Mouse (Mus musculus) granulocyte monocyte progenitor cell, adult 5-6 weeks (primary cell): Measurements from ENCODE around the gene Galnt7. TPM values are rescaled to one million over a fixed set of nuclear protein-coding genes. Genes with fewer than 3 reads are reported as not detected.
"Not testable (repeated sequence)": the region's sequence is repeated elsewhere in the genome, so short reads cannot be mapped to it uniquely, and the experiment has no call there.

Source experiments
- ATAC-seq: replicated peaks from 2 replicates; pipeline ENCODE4 v1.8.0; 2016; ENCODE audit warnings: mild to moderate bottlenecking, moderate TSS enrichment, inconsistent platforms; ENCODE audit not compliant: poor library complexity, severe bottlenecking
- total RNA-seq, 2 experiments: library from RNA; stranded (forward) in 1 of 2; stranded (reverse) in 1 of 2; fragments of 200-712, 200-1000 nt in 1 of 2; fragments of >200 nt in 1 of 2; fragmentation: Nextera tagmentation in 1 of 2; gene quantifications; 2 replicates each; pipeline ENCODE4 v1.2.3; 2014 to 2017

The Galnt7 gene
- total RNA-seq, 2 experiments from 2014 or later, result 16.8 to 26.6 TPM

DNA sequence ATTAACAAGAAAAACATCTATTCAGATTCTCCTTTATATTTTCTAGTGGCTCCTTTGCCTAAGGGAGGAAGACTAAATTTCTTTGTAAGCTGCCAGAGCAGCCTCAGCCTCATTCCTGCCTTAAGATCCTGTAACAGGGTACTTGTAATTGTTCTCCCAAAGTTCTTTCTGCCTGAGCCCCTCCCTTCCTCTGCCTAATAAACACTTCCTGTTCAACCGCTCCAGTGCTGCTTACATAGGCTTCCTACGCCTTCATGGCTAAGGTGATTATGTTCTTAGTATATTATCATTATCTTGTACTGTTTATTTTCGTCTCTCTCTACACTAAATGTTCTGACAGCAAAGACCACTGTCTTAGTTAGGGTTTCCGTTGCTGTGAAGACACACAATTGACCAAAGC lies 144.2 kb downstream of the Galnt7 start:
- ATAC-seq, result no peak

DNA sequence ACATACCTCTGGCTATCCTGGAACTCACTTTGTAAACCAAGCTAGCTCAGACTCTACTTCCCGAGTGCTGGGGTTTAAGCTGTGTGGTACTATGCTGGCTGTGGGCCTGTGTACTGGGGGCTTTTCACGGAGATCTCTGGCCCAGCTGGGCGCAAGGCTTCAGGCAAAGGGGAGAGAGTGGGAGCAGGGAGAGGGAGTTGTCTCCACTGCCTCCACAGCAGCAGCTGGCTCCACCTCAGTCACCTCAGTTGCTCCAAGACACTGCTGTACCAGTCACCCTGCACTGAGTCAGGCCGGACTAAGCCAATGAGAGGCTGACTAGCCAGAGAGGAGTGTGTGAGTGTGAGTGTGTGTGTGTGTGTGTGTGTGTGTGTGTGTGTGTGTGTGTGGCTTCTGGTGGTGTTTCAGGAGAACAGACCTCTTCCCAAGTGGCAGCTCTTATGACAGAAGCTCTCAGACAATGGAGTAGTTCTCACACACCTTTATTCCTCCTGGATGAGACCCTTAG lies 145.2 kb downstream of the Galnt7 start:
- no peak for ATAC-seq

DNA sequence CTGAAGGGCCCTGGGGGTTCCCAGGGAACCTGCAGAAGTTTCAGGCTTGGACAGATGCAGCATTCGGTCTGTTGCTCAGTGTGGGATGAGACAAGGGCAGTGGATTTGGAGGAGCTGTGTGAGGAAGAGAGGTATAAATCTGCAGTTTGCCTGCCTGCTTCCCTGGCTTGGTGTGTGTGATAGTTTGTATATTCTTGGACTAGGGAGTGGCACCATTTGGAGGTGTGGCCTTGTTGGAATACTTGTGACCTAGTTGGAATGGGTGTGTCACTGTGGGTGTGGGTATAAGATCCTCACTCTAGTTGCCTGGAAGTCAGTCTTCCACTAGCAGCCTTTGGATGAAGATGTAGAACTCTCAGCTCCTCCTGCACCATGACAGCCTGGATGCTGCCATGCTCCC lies 147.3 kb downstream of the Galnt7 start:
- not testable (repeated sequence) for ATAC-seq

DNA sequence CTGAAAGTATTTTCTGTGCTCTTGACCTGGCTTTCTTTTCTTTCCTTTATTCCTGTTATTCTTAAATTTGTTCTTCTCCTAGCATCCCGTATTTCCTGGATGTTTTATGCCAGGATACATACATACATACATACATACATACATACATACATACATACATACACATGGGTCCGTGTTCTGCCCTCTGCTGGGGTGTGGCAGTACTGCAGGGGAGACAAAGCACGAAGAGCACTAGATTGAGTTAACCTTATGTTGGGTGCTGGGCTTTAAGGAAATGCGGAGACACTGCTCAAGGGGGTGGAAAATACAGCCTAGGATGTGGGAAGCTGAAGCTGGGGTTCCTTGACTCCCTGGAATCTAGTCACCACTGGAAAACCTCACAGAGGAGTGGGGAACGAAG lies 149.2 kb downstream of the Galnt7 start:
- peak; percentile 90 for ATAC-seq

DNA sequence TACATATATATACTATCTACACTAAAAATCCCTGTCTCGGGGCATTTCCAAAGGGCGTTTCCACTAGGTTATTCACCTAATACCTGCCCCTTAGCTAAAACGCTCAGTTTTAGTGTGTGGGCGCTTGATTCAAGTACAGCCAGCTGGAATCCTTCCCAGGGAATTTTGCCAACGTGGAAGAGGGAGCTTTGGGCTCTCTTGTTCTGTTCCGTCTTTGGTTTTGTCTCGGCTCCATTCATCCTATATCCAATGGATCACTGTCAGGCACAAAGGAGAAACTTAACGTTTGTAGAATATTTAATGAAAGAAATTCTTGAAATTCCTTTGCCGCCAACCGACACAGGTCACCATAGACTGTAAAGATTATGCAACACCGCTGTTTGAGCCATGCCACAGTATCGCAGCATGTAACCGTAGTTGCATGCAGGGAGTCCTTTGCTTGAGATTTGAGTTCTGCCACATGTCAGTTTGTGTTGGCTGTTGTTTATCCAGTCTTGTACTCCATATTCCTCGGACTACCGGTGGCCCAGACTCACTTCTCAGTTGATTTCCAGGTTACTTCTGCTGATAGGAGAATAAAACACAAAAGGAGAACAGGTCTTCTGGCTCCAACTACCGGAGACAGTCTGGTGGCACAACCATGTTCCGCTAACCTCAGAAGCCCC lies 153.9 kb downstream of the Galnt7 start:
- 0 out of 2 replicates have a peak, but pooled peaks have one; percentile 35 for ATAC-seq

DNA sequence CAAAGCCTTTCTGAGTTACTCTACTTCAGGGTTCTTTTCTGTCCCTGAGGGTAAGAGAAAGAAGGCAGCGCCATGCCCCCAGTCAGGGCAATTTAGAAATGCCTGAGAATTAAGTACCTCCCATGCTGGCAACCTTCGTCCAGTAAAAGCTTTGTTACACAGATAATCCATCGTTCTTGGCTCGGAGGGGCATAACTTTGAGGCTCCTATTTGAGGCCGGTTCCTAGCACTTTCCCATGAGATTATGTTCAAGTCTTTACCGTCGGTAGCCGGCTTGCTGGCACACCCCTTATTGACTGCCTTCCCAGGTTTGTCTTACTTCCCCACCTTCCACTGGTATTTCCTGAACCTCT lies 154.4 kb downstream of the Galnt7 start:
- ATAC-seq, result no peak

DNA sequence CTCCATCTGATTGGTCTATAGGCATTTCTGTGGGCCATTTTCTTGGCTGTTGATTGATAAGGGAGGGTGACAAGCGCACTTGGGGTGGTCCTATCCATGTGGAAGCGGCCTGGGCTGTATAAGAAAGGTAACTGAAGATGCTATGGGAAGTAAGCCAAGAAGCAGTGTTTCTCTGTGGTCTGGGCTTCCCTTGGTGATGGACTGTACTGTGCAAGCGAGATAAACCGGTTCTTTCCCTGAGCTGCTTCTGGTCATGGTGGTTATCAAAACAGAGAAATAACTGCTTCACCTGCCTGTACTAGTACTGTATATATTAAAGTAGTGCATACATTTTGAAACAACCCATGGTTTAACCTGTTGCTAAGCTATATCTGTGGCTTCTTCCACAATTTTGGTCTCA lies 161.0 kb downstream of the Galnt7 start:
- ATAC-seq, result no peak

DNA sequence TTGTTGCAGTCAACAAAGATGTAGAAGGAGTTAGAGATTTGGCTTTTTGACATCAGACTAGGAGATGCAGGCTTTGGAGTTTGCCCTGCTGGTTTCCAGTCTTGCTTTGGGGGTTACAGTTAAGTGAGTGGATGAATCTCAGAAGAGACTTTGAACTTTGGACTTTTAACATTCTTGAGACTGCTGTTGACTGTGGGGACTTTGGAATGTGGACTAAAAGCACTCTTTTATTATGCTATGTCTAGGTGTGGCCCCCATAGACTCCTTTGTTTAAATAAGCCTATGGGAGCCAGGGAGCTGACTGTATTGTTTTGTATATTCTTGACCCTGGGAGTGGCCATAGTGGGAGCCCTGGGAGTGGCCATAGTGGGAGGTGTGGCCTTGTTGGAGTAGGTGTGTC lies 162.9 kb downstream of the Galnt7 start:
- ATAC-seq, result no peak

DNA sequence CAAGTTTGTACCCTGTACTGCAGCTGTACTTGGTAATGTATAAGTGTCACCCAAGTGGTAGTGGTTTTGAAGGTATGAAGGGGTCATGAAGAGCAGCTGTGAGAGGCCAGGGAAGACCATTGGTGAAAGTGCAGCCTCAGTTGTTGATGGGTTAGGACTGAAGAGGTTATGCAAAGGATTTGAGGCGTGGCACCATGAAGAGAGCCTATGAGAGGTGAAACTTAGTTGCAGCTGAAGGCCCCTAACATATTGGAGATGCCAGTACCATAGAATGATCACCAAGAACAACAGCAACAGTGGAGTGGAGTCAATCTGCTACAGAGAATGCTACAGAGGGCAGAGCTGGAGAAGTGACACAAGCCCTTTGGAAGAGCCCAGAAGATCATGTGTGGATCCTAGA lies 163.5 kb downstream of the Galnt7 start:
- ATAC-seq, result no peak

DNA sequence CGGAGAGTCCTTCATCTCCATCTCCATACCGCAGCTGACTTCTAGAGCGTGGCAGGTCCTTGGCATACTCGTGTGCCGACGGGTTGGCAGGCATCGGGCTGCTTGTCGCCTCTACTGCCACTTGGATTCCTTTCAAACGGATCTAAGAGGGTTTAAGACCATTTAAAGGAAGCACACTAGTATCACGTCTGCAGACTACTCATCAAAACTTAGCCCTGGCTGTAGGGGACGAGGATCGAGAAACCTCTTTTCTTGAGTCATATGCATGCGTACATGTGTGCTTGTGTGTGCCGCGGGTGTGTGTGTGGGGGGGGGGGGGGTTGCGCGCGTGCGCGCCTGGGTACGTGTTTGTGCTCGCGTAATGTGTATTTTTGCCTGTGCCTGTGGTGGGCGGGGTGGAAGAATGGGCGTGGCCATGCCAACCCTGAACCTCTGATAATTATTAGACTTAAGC lies 164.5 kb downstream of the Galnt7 start:
- ATAC-seq, result peak; percentile 53

DNA sequence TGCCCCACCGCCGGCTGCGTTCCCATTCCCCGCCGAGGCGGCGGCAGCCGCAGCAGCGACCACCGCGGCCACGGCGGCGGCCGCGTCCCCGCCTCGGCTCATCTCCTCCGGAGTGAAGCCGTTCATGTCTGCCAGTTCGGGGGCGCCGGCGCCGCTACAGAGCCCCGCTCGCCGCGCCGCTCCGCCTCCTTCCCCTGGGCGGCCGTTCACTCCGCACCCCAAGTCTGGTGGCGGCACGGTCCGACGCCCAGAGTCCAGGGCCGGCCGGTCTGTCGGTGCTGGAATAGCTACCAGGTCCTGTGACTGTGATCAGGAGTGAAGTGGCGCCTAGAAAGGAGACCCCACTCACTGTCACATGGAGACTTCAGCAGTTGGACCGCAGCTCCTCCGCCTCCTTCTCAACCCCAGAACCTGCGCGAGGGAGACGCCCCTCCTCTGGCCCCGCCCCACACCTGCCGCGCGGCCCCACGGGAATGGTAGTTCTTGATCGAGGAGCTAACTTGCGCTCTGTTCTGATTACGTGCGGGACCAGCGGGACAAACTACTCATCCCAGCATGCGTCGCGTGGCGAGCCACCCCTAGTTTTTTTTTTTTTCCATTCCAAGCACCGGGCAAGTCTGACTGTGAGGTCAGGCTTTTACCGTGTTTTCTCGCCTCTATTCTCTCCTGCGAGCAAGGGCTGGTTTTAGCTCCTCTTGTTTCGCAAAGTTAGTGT lies 165.2 kb downstream of the Galnt7 start, which contains the start of gene Sap30:
Gene Sap30 (minus strand): TSS at position 420 of the 715 bp plus-strand sequence.
- ATAC-seq, result peak; percentile 88

DNA sequence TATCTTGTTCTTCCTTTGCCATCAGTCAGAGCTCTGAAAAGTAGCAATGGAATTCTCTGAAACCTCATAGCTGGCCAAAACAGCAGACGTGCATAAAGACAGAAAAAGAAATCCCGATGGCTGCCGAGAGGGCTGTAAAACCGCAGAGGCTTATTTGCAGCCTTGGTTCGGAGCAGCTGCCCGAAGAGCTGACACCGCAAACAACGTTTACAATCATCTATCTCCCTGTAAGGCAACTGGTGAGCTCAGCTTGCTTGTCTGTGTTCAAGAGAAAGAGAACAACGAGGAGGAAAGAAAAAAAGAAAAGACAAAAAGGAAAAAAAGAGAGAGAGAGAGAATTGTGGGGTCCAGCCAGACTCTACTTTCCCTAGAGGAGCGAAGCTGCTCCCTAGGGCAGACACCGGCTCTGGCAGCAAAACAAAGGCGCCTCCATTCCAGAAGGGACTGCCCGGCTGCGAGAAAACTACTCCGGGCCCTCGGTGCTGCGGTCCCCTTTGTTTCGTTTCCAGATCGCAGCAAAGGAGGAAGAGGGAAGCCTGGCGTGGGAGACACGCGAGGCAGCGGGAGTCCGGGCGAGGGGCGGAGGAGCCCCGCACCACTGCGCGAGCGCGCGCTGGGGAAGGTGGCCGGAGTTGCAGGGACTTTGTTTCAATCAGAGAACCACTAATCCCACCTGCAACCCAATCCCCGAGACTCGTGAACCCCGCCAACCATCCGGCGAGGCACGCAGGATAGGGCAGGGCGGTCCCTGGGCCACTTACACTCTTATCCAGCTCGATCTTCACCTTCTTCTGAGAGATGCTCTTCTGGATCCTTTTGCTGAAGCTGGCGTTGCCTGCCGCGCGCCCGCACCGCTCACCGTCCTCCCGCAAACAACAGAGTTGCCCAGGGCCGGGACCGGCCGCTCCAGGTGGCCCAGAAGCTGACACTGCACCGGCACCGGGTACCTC lies 166.1 kb downstream of the Galnt7 start:
- ATAC-seq, result peak; percentile 44

DNA sequence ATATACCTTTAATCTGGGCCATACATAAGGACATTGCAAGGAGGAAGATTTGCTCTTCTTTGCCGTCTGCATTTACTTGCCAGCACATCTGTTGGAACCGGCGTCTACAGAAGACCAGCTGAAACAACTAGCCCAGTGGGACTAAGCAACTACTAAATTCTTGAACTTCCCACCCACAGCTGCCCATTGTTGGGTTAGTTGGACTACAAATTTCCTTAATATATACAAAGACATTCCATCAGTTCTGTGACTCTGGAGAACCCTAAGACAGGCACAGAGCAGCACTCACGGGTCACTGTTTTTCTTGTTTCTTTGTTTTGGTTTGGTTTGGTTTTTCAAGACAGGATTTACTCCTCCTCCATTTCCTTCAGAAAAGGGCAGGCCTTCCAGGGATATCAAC lies 172.2 kb downstream of the Galnt7 start:
- no peak for ATAC-seq

DNA sequence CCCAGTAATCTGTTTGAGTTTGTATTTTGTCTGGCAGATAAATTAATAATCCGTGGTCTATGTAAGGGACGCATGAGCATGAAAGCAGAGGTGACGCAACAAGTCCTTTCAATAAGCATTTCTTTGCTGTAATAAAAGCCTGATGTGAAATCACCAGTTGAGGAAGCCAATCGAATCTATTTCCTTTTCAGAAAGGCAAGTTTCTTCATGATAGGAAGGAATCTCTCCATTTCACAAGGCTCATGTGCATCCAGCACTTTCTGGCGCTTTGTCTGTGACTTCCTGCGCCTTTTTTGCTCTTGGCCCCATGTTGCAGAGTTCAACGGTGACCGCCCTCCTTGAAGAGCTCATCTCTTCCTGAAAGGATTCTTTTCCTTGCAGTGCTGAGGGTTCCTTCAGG lies 173.1 kb downstream of the Galnt7 start:
- peak; percentile 90 for ATAC-seq

DNA sequence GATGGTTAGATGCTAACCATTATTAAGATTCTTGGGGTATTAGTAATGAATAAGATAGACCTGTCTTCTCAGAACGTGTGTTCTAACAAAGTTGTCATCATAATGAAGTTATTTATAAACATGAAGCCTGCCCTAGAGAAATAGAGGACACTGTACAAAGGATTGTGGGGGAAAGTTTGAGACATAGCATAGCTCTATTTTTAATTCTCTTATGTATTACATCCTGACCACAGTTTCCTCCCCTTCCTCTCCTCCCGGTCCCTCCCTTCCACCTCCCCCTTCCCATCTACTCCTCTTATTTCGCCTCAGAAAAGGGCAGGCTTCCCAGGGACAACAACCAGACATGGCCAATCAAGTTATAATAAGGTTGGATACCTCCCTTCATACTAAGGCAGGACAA lies 174.4 kb downstream of the Galnt7 start:
- peak; percentile 29 for ATAC-seq

Other genes with a start within 250 kb of the Galnt7 start
- not detected in 2 replicates for gene Scrg1, start 197.1 kb downstream of the Galnt7 start, total RNA-seq (2014; fragmentation: Nextera tagmentation)
- gene Scrg1, start 197.1 kb downstream of the Galnt7 start, total RNA-seq (2017), result not detected in 2 replicates
- 21.9 and 24.6 TPM in 2 replicates for gene Sap30, start 165.2 kb downstream of the Galnt7 start, total RNA-seq (2014; fragmentation: Nextera tagmentation)
- 73.7 and 93.3 TPM in 2 replicates for gene Sap30, start 165.2 kb downstream of the Galnt7 start, total RNA-seq (2017)
- gene Hmgb2, start 141.1 kb downstream of the Galnt7 start, total RNA-seq (2014; fragmentation: Nextera tagmentation), result 351 and 354 TPM in 2 replicates
- gene Hmgb2, start 141.1 kb downstream of the Galnt7 start, total RNA-seq (2017), result 469 and 554 TPM in 2 replicates